Mouse (Mus musculus) kidney, adult 2 months (tissue): Measurements from ENCODE around the gene Lrrc71. TPM values are rescaled to one million over a fixed set of nuclear protein-coding genes. Genes with fewer than 3 reads are reported as not detected.

Experiments used
- DNase-seq: peaks from one replicate; pipeline ENCODE4 v3.0.0; 2021
- H3K27ac ChIP-seq: fragments of 200-500 bp; 2 replicates; pipeline ENCODE4 v1.5.1; 2012; ENCODE audit warnings: low read depth, low read length, control low read depth, inconsistent platforms; ENCODE audit not compliant: insufficient read depth
- H3K27me3 ChIP-seq: fragments of 200-500 bp; replicated peaks from 2 replicates; pipeline ENCODE4 v1.6.1; 2012; ENCODE audit warnings: mild to moderate bottlenecking, moderate library complexity, low read length, inconsistent platforms; ENCODE audit not compliant: control insufficient read depth, insufficient read depth
- H3K36me3 ChIP-seq: fragments of 200-500 bp; 2 replicates; pipeline ENCODE4 v1.6.1; 2012; ENCODE audit warnings: mild to moderate bottlenecking, moderate library complexity, low read length, inconsistent platforms; ENCODE audit not compliant: control insufficient read depth, insufficient read depth
- H3K4me1 ChIP-seq: fragments of 200-500 bp; 2 replicates; pipeline ENCODE4 v1.6.1; 2011; ENCODE audit warnings: low read length; ENCODE audit not compliant: control insufficient read depth, insufficient read depth
- H3K4me3 ChIP-seq: fragments of 200-500 bp; 2 replicates; pipeline ENCODE4 v1.5.1; 2011; ENCODE audit warnings: mild to moderate bottlenecking, low read depth, low read length, control low read depth; ENCODE audit not compliant: insufficient read depth
- CTCF ChIP-seq: fragments of 200-500 bp; conservative IDR thresholded peaks from 2 replicates; pipeline ENCODE4 v1.5.1; 2011; ENCODE audit warnings: low read depth, mild to moderate bottlenecking, control low read depth, low read length, moderate library complexity, mixed read lengths; ENCODE audit not compliant: insufficient read depth, insufficient read length
- POLR2A ChIP-seq: fragments of 200-500 bp; IDR thresholded peaks from one replicate; pipeline ENCODE4 v1.6.1; 2011; ENCODE audit warnings: low read depth, low read length, control low read depth
- WGBS: fragments of 180-500 bp; shearing (Covaris S2); methylation state at CpG from one replicate; pipeline ENCODE4 v1.1.7; 2018; 5-methylcytosine and 5-hydroxymethylcytosine counted together
- polyA plus RNA-seq: library from polyadenylated mRNA; depleted of rRNA; stranded (reverse); fragments of >200 nt; gene quantifications from 2 replicates; pipeline ENCODE4 v1.2.3, GENCODE M21; 2012

Gene Lrrc71
- polyA plus RNA-seq, 1 experiment: 0.48 TPM

DNA sequence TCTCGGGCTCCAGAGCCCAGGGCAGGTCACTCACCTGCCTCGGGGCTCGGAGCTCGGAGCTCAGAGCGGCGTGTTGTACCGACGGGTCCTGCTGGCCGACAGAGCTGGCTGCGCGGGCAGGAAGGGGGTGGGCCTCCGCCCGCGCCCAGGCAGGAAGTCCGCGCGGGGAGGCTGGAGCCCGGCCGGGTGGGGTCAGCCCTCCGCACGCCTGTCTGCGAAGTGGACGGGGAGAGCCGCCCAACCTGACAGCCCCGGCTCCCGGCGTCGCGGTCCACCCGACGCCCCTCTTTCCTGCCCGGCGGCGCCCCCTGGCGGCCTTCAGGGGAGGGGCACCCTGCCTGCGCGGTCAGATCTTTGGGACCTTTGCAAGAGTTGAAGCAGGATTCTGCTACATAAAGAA, 20.4 kb upstream of the Lrrc71 start:
- Histone ChIP-seq H3K27ac (peak overlapping the region; percentile 86), H3K36me3 (no peaks in the 10 kb centered on the region), H3K4me3 (peak overlapping the region; percentile 72), H3K27me3 (no peaks in the 10 kb centered on the region), H3K4me1 (0 out of 2 replicates have a peak, but pooled peaks cover 4% of the 10 kb centered on the region)
- TF ChIP-seq POLR2A (peak; percentile 42), CTCF (peak; percentile 71)
- under 1% methylated on average over 37 of the region's 37 CpGs for WGBS
- DNase-seq: peak; percentile 92

DNA sequence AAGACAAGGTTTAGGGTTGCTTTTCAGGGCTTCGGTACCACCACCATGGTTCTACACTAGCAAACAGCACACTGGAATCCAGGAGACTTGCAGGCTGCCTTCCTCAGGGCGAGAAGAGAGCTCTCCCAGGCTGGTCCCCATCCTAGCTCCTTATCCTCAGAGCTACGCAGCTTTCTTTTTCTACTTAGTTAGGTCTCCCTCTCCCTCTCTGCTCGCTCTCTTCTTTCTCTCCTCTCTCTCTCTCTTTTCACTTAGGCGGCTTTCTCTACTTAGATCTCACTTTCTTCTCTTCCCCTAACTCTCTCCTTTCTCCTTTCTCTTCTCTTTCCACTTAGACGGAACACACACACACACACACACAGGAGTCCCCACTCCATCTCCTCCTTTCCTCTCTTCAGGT, 20.0 kb upstream of the Lrrc71 start:
- TF ChIP-seq CTCF: no peak
- no peak for TF ChIP-seq POLR2A
- 31% methylated on average over 6 of the region's 6 CpGs for WGBS
- Histone ChIP-seq H3K27me3 (no peaks in the 10 kb centered on the region), H3K27ac (peak overlapping the region; percentile 86), H3K4me3 (peak overlapping the region; percentile 72), H3K4me1 (0 out of 2 replicates have a peak, but pooled peaks cover 4% of the 10 kb centered on the region), H3K36me3 (no peaks in the 10 kb centered on the region)
- DNase-seq: no peak

DNA sequence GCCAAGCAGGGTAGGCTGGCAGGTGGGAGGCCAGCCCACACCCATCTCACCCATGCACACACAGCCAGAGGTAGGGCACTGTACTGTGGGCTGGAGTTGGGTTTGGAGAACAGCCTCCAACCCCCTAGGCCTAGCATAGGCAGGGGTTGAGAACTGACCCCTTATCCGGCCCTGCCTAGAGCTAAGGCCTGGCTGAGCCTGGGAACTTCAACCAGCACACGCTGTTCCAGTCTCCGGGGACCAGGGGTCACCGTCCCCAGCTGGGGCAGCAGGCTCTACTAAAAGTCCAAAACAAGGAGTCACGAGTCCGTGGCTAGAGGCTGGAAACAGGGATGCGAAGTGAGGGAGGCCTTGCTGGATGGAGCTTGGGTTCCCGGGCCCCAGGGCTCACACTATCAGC, 19.3 kb upstream of the Lrrc71 start:
- TF ChIP-seq POLR2A: no peak
- no peak for TF ChIP-seq CTCF
- Histone ChIP-seq H3K36me3 (no peaks in the 10 kb centered on the region), H3K27ac (peak overlapping the region; percentile 86), H3K27me3 (no peaks in the 10 kb centered on the region), H3K4me3 (peak overlapping the region; percentile 72), H3K4me1 (0 out of 2 replicates have a peak, but pooled peaks cover 7% of the 10 kb centered on the region)
- peak; percentile 78 for DNase-seq
- 26% methylated on average over 8 of the region's 8 CpGs for WGBS

DNA sequence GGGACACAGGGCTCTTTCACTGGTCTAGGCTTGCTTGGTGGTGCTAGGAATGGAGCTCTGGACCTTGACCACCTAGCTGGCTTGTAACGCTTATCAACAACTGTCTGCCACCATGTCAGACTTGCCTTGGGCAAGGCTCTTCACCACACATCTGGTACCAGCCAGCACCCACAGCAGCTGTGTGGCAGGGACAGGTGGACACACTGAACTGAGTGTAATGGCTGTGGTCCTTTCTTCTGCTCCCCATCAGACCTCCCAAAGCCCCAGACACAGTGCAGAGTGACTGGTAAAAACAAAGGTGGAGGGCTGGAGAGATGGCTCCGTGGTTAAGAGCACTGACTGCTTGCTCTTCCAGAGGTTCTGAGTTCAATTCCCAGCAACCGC, 17.9 kb upstream of the Lrrc71 start:
- 78% methylated on average over 3 of the region's 3 CpGs for WGBS
- Histone ChIP-seq H3K36me3 (no peaks in the 10 kb centered on the region), H3K27me3 (no peaks in the 10 kb centered on the region), H3K27ac (peak overlapping the region; percentile 89), H3K4me1 (peaks cover 9% of the 10 kb centered on the region; the same call in 1 of the 2 replicates), H3K4me3 (peak overlapping the region; percentile 6; the same call in 1 of the 2 replicates)
- no peak for DNase-seq
- TF ChIP-seq CTCF (no peak), POLR2A (no peak)

DNA sequence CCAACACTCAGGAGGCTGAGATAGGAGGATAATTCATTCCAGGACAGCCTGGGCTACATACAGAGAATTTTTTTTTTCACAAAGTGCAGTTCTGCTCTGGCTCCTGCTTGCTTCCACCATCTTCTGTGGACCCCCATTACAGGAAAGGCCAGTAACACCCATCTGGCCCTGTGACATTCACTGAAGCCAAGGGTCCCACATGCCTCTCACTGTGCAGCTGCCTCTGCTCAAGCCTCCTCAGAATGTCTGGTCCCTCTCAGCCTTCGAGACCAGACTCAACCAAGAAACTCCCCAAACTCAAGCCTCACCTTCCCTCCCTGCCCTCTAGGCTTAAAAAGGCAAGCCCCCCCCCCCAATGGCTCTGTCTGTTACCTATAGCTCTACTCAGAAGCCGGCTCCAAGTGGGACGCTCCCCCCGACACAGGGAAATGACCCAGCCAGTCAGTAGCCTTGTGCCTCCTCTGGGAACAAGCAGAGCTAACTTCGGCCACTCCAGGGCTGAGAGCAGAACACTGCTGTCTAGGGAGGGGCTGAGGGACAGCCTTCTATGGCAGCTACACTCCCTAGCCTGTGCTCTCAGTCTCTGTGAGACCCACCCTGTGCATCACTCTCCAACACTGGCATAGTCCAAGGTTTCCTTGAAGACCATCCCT, 17.3 kb upstream of the Lrrc71 start:
- no peaks in the 10 kb centered on the region for H3K27me3 ChIP-seq
- DNase-seq: no peak
- WGBS: 74% methylated on average over 5 of the region's 5 CpGs
- H3K36me3 ChIP-seq: no peaks in the 10 kb centered on the region
- no peak for TF ChIP-seq CTCF
- TF ChIP-seq POLR2A: no peak
- H3K4me3 ChIP-seq: peak overlapping the region; percentile 17
- H3K4me1 ChIP-seq: peaks cover 7% of the 10 kb centered on the region; the same call in 1 of the 2 replicates
- peak overlapping the region; percentile 89 for H3K27ac ChIP-seq

DNA sequence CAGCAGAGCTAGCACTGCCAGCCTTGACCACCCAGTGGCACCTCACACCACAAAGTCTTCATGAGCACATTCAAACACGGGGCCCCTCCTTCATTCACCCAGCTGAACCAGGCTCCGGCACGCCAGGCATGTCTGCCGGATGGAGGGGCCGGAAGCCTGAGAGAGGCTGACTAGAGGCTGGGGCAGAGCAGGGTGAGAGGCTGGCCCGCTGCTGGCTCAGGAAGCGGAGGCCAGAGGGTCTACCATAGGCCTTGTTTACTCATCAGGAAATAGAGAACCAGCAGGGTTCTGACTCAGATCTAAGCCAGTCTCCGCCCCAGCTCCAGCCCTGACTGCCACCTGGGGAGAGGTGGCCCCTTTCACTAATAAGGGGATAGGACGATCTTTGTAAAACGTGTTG, 16.7 kb upstream of the Lrrc71 start:
- peak; percentile 82 for DNase-seq
- peak overlapping the region; percentile 43 for H3K4me3 ChIP-seq
- 47% methylated on average over 10 of the region's 10 CpGs for WGBS

DNA sequence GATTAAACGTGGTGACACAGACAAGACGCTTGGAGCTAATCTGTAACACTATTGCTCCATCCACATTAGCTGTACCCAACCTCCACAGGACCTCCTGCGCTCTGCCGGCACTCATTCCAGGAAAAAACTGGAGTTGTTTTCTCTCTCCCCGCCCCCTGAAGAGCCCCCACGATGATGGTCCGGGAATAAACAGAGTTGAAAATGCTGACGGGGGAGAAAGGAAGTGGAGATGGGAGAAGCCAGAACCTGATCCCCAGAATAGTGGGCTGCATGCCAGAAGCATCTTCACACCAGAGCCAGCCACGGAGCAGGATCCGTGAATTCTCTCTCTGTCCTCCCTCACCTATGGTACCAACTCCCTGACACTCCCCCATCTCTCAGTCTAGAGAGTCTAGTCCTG, 16.1 kb upstream of the Lrrc71 start:
- TF ChIP-seq POLR2A (no peak), CTCF (no peak)
- peak overlapping the region; percentile 89 for H3K27ac ChIP-seq
- H3K27me3 ChIP-seq: no peaks in the 10 kb centered on the region
- DNase-seq: peak; percentile 60
- WGBS: 20% methylated on average over 10 of the region's 10 CpGs
- H3K4me3 ChIP-seq: peak overlapping the region; percentile 43
- no peaks in the 10 kb centered on the region for H3K36me3 ChIP-seq
- peaks cover 7% of the 10 kb centered on the region; the same call in 1 of the 2 replicates for H3K4me1 ChIP-seq

More for the DNA sequence above, 16.7 kb upstream of the Lrrc71 start:
- no peaks in the 10 kb centered on the region for H3K36me3 ChIP-seq
- TF ChIP-seq CTCF (no peak), POLR2A (no peak)
- peaks cover 7% of the 10 kb centered on the region; the same call in 1 of the 2 replicates for H3K4me1 ChIP-seq
- H3K27ac ChIP-seq: peak overlapping the region; percentile 89
- no peaks in the 10 kb centered on the region for H3K27me3 ChIP-seq
